In genomic region chr12:113124726-113125125, GRCm38 (mm10) we compare ENCODE assay signal across 21 mouse cellular contexts. TPM values are rescaled to one million over a fixed set of nuclear protein-coding genes. Genes with fewer than 3 reads are reported as not detected.
A peak's percentile ranks its signal among the peaks of the same experiment; 100 is the strongest.
DNase-seq lines count a peak whose midpoint lies in the region; ATAC-seq and TF ChIP-seq lines count a peak whose summit lies in the region.
"Had no signal": no experiment of that assay in that cellular context is flagged by ENCODE, and none has a peak within 500 bp of the region (broad histone marks: within the 10 kb centered on the region; RNA-seq: fewer than 3 reads in every experiment).

No protein-coding gene starts in this region.

- no peak overlapping the region for H3K9ac ChIP-seq in heart, postnatal 0 days (replicated peaks; ENCODE audit: low read depth, low read length)
- H3K9ac ChIP-seq in heart, adult 2 months (ENCODE audit: low read depth, low read length) = no peak overlapping the region
- H3K9ac ChIP-seq in stomach, embryonic 16.5 days (ENCODE audit: low read length) = no peak overlapping the region
- no peak overlapping the region for H3K9ac ChIP-seq in stomach, postnatal 0 days (ENCODE audit: low read length)
- H3K9ac ChIP-seq: limb, embryonic 13.5 days had no signal

- WGBS in heart, postnatal 0 days = 51% methylated on average over 6 of the region's 6 CpGs
- WGBS in heart, adult 2 months = 55% methylated on average over 6 of the region's 6 CpGs
- WGBS in stomach, embryonic 16.5 days = 80% methylated on average over 6 of the region's 6 CpGs
- WGBS in stomach, postnatal 0 days = 81% methylated on average over 6 of the region's 6 CpGs

- no peak for TF ChIP-seq CTCF in heart, postnatal 0 days (IDR thresholded peaks at IDR 0.05; ENCODE audit: low read depth)
- no peak for TF ChIP-seq CTCF in heart, adult 2 months (IDR thresholded peaks at IDR 0.05)
- TF ChIP-seq CTCF in stomach, postnatal 0 days (IDR thresholded peaks at IDR 0.05; ENCODE audit: low read depth) = no peak

- no peak for ATAC-seq in heart, postnatal 0 days (ENCODE audit: insufficient read depth, low read depth)
- 0 out of 2 replicates have a peak, but pooled peaks have one; percentile 37 for ATAC-seq in stomach, embryonic 16.5 days (ENCODE audit: insufficient read depth, low FRiP score)
- no peak for ATAC-seq in stomach, postnatal 0 days (ENCODE audit: low FRiP score, low TSS enrichment)
- ATAC-seq: forebrain, embryonic 14.5 days had no signal

- no peaks in the 10 kb centered on the region for H3K9me3 ChIP-seq in heart, postnatal 0 days (replicated peaks; ENCODE audit: control insufficient read depth, low read length)
- no peaks in the 10 kb centered on the region for H3K9me3 ChIP-seq in stomach, embryonic 16.5 days (replicated peaks; ENCODE audit: control insufficient read depth, low read length)
- no peaks in the 10 kb centered on the region for H3K9me3 ChIP-seq in stomach, postnatal 0 days (ENCODE audit: control insufficient read depth, low read length)
- H3K9me3 ChIP-seq: embryonic facial prominence, embryonic 10.5 days; limb, embryonic 13.5 days had no signal

- 0 out of 2 replicates have a peak overlapping the region, but pooled peaks have one; percentile 28 for H3K27ac ChIP-seq in heart, postnatal 0 days (ENCODE audit: low read depth)
- no peak overlapping the region for H3K27ac ChIP-seq in heart, adult 2 months
- no peak overlapping the region for H3K27ac ChIP-seq in stomach, embryonic 16.5 days (ENCODE audit: low read length)
- H3K27ac ChIP-seq in stomach, postnatal 0 days (replicated peaks) = no peak overlapping the region
- H3K27ac ChIP-seq: embryonic facial prominence, embryonic 10.5 days; limb, embryonic 13.5 days had no signal

- no peak overlapping the region for H3K4me3 ChIP-seq in heart, postnatal 0 days (ENCODE audit: low read depth, low read length)
- no peak overlapping the region for H3K4me3 ChIP-seq in heart, adult 2 months
- no peak overlapping the region for H3K4me3 ChIP-seq in stomach, embryonic 16.5 days (replicated peaks; ENCODE audit: low read length)
- H3K4me3 ChIP-seq in stomach, postnatal 0 days (ENCODE audit: low read depth, low read length) = no peak overlapping the region
- H3K4me3 ChIP-seq: embryonic facial prominence, embryonic 10.5 days; limb, embryonic 13.5 days had no signal

- intact Hi-C loops in gastrocnemius, postnatal 36 days (cut with DNase I) = no loop called here
- intact Hi-C loops in heart, adult 2 months (cut with DNase I) = no loop called here

- H3K4me2 ChIP-seq in heart, postnatal 0 days (ENCODE audit: low read depth, low read length) = no peak overlapping the region
- H3K4me2 ChIP-seq in stomach, embryonic 16.5 days (ENCODE audit: low read depth, low read length) = no peak overlapping the region
- H3K4me2 ChIP-seq in stomach, postnatal 0 days (replicated peaks; ENCODE audit: low read depth) = no peak overlapping the region
- H3K4me2 ChIP-seq: limb, embryonic 13.5 days had no signal

- no peak for TF ChIP-seq EP300 in heart, postnatal 0 days (IDR thresholded peaks at IDR 0.05; ENCODE audit: low read depth)
- no peak for TF ChIP-seq EP300 in heart, adult 2 months (IDR thresholded peaks at IDR 0.05; ENCODE audit: insufficient read depth, low read depth, low read length)
- TF ChIP-seq EP300 in stomach, postnatal 0 days (optimal IDR thresholded peaks at IDR 0.05) = no peak

- H3K27me3 ChIP-seq in heart, postnatal 0 days (ENCODE audit: control insufficient read depth, insufficient read depth, low read length) = no peaks in the 10 kb centered on the region
- H3K27me3 ChIP-seq in heart, adult 2 months (ENCODE audit: control insufficient read depth, insufficient read depth, low read length) = no peaks in the 10 kb centered on the region
- H3K27me3 ChIP-seq in stomach, embryonic 16.5 days (ENCODE audit: control insufficient read depth, insufficient read depth, low read length) = no peaks in the 10 kb centered on the region
- H3K27me3 ChIP-seq in stomach, postnatal 0 days (ENCODE audit: control insufficient read depth, insufficient read depth, low read length) = no peaks in the 10 kb centered on the region
- H3K27me3 ChIP-seq: limb, embryonic 13.5 days had no signal

- H3K79me2 ChIP-seq in heart, adult 2 months (replicated peaks; ENCODE audit: control insufficient read depth, insufficient read depth, low read length) = no peaks in the 10 kb centered on the region

- H3K4me1 ChIP-seq in heart, postnatal 0 days (ENCODE audit: control insufficient read depth, insufficient read depth) = peaks cover 6% of the 10 kb centered on the region; the same call in 1 of the 2 replicates
- no peaks in the 10 kb centered on the region; the same call in 1 of the 2 replicates for H3K4me1 ChIP-seq in heart, adult 2 months (ENCODE audit: control insufficient read depth, insufficient read depth, low read length)
- no peaks in the 10 kb centered on the region for H3K4me1 ChIP-seq in stomach, embryonic 16.5 days (ENCODE audit: control insufficient read depth, insufficient read depth, low read length)
- H3K4me1 ChIP-seq in stomach, postnatal 0 days (replicated peaks; ENCODE audit: control insufficient read depth, insufficient read depth) = no peaks in the 10 kb centered on the region
- H3K4me1 ChIP-seq: embryonic facial prominence, embryonic 10.5 days; limb, embryonic 13.5 days had no signal

- DNase-seq in gastrocnemius, postnatal 25 days = peak; percentile 65
- no peak for DNase-seq in gastrocnemius, postnatal 36 days
- DNase-seq in heart, postnatal 0 days (ENCODE audit: low spot score) = no peak
- DNase-seq in heart, adult 2 months = no peak
- DNase-seq in stomach, postnatal 0 days (ENCODE audit: low spot score) = no peak
- DNase-seq in kidney, postnatal 25 days = no peak
- DNase-seq: adrenal gland, adult 8-10 months; cerebellum, adult 11 months; cerebellum, postnatal 36 days; kidney, adult 9 months; kidney, postnatal 4 days; lung, postnatal 14 days; right cerebral cortex, adult 18-20 months; spleen, adult 18-20 months; thymus, postnatal 25 days had no signal

- peaks cover 97% of the 10 kb centered on the region for H3K36me3 ChIP-seq in heart, postnatal 0 days (replicated peaks; ENCODE audit: control insufficient read depth, insufficient read depth, low read length)
- H3K36me3 ChIP-seq in heart, adult 2 months (ENCODE audit: control insufficient read depth, insufficient read depth, low read length) = no peaks in the 10 kb centered on the region
- peaks cover 31% of the 10 kb centered on the region for H3K36me3 ChIP-seq in stomach, embryonic 16.5 days (ENCODE audit: control insufficient read depth, insufficient read depth, low read length)
- peaks cover 56% of the 10 kb centered on the region for H3K36me3 ChIP-seq in stomach, postnatal 0 days (ENCODE audit: control insufficient read depth, insufficient read depth, low read length)

- no peak for TF ChIP-seq POLR2A in heart, adult 2 months (IDR thresholded peaks at IDR 0.05; ENCODE audit: insufficient read depth, low read depth, low read length)

RNA-seq across cellular contexts. Expression of gene Crip2, which starts 15.3 kb away (rescaled TPM):
- 10 to 100 TPM; 39.5 to 52.5 TPM for total RNA-seq in gastrocnemius, postnatal 25 days (2021)
- 10 to 100 TPM; 30.9 to 39.3 TPM for total RNA-seq in gastrocnemius, postnatal 36 days (2021)
- 1,394 and 1,556 TPM in 2 replicates for total RNA-seq in heart, postnatal 0 days (2014; rRNA removed; ENCODE audit: low replicate concordance)
- polyA plus RNA-seq in heart, postnatal 0 days (2015; fragmentation: Nextera tagmentation; extraction: Ambion mirVana) = 2,321 and 2,395 TPM in 2 replicates
- 1,000 to 10,000 TPM; 1,390 to 1,660 TPM for total RNA-seq in heart, adult 2 months (2021)
- 3,159 and 3,188 TPM in 2 replicates for polyA plus RNA-seq in heart, adult 2 months (2012; rRNA removed)
- polyA plus RNA-seq in stomach, embryonic 16.5 days (2015; fragmentation: Nextera tagmentation; extraction: Ambion mirVana) = 140 and 142 TPM in 2 replicates
- 106 and 112 TPM in 2 replicates for polyA plus RNA-seq in stomach, postnatal 0 days (2015; fragmentation: Nextera tagmentation; extraction: Ambion mirVana)

RNA-seq across cellular contexts. Expression of gene Crip1, which starts 21.4 kb away (rescaled TPM):
- total RNA-seq in gastrocnemius, postnatal 25 days (2021) = 100 to 1,000 TPM in 1 of 2 experiments, 10 to 100 TPM in 1; 90.0 to 150 TPM
- total RNA-seq in gastrocnemius, postnatal 36 days (2021) = 10 to 100 TPM; 73.5 to 88.6 TPM
- total RNA-seq in heart, postnatal 0 days (2014; rRNA removed; ENCODE audit: low replicate concordance) = 286 and 487 TPM in 2 replicates
- 831 and 871 TPM in 2 replicates for polyA plus RNA-seq in heart, postnatal 0 days (2015; fragmentation: Nextera tagmentation; extraction: Ambion mirVana)
- total RNA-seq in heart, adult 2 months (2021) = 100 to 1,000 TPM; 194 to 200 TPM
- polyA plus RNA-seq in heart, adult 2 months (2012; rRNA removed) = 429 and 531 TPM in 2 replicates
- 350 and 360 TPM in 2 replicates for polyA plus RNA-seq in stomach, embryonic 16.5 days (2015; fragmentation: Nextera tagmentation; extraction: Ambion mirVana)
- 585 and 865 TPM in 2 replicates for polyA plus RNA-seq in stomach, postnatal 0 days (2015; fragmentation: Nextera tagmentation; extraction: Ambion mirVana)

RNA-seq across cellular contexts. Expression of gene Mta1, which starts 26.6 kb away (rescaled TPM):
- total RNA-seq in gastrocnemius, postnatal 25 days (2021) = 10 to 100 TPM; 29.3 to 34.4 TPM
- 10 to 100 TPM; 32.3 to 36.1 TPM for total RNA-seq in gastrocnemius, postnatal 36 days (2021)
- 26.3 and 32.0 TPM in 2 replicates for total RNA-seq in heart, postnatal 0 days (2014; rRNA removed; ENCODE audit: low replicate concordance)
- polyA plus RNA-seq in heart, postnatal 0 days (2015; fragmentation: Nextera tagmentation; extraction: Ambion mirVana) = 10.9 and 11.8 TPM in 2 replicates
- total RNA-seq in heart, adult 2 months (2021) = 10 to 100 TPM; 44.8 to 54.8 TPM
- polyA plus RNA-seq in heart, adult 2 months (2012; rRNA removed) = 35.4 and 42.4 TPM in 2 replicates
- polyA plus RNA-seq in stomach, embryonic 16.5 days (2015; fragmentation: Nextera tagmentation; extraction: Ambion mirVana) = 8.9 and 10.8 TPM in 2 replicates
- polyA plus RNA-seq in stomach, postnatal 0 days (2015; fragmentation: Nextera tagmentation; extraction: Ambion mirVana) = 4.9 and 5.3 TPM in 2 replicates

RNA-seq across cellular contexts. Expression of gene Tedc1, which starts 31.5 kb away (rescaled TPM):
- under 1 TPM; 0.46 to 0.54 TPM for total RNA-seq in gastrocnemius, postnatal 25 days (2021)
- under 1 TPM; 0.56 to 0.67 TPM for total RNA-seq in gastrocnemius, postnatal 36 days (2021)
- total RNA-seq in heart, postnatal 0 days (2014; rRNA removed; ENCODE audit: low replicate concordance) = 6.7 and 16.5 TPM in 2 replicates
- 4.5 and 4.9 TPM in 2 replicates for polyA plus RNA-seq in heart, postnatal 0 days (2015; fragmentation: Nextera tagmentation; extraction: Ambion mirVana)
- under 1 TPM; 0.34 to 0.52 TPM for total RNA-seq in heart, adult 2 months (2021)
- 0.45 and 0.67 TPM in 2 replicates for polyA plus RNA-seq in heart, adult 2 months (2012; rRNA removed)
- 24.0 and 24.3 TPM in 2 replicates for polyA plus RNA-seq in stomach, embryonic 16.5 days (2015; fragmentation: Nextera tagmentation; extraction: Ambion mirVana)
- 5.7 and 6.0 TPM in 2 replicates for polyA plus RNA-seq in stomach, postnatal 0 days (2015; fragmentation: Nextera tagmentation; extraction: Ambion mirVana)

RNA-seq across cellular contexts. Expression of gene Tex22, which starts 50.4 kb away (rescaled TPM):
- total RNA-seq in gastrocnemius, postnatal 25 days (2021) = not detected
- under 1 TPM; 0.22 to 0.31 TPM for total RNA-seq in gastrocnemius, postnatal 36 days (2021)
- total RNA-seq in heart, postnatal 0 days (2014; rRNA removed; ENCODE audit: low replicate concordance) = not detected in 2 replicates
- not detected in 2 replicates for polyA plus RNA-seq in heart, postnatal 0 days (2015; fragmentation: Nextera tagmentation; extraction: Ambion mirVana)
- under 1 TPM; 0.21 to 0.27 TPM for total RNA-seq in heart, adult 2 months (2021)
- 0.50 TPM in 1 of 2 replicates, not detected in the other for polyA plus RNA-seq in heart, adult 2 months (2012; rRNA removed)
- not detected in 2 replicates for polyA plus RNA-seq in stomach, embryonic 16.5 days (2015; fragmentation: Nextera tagmentation; extraction: Ambion mirVana)
- not detected in 2 replicates for polyA plus RNA-seq in stomach, postnatal 0 days (2015; fragmentation: Nextera tagmentation; extraction: Ambion mirVana)
- total RNA-seq: megakaryocyte-erythroid progenitor cell, adult 5-6 weeks had no signal
- polyA plus RNA-seq: embryonic facial prominence, embryonic 10.5 days; forebrain, embryonic 14.5 days; neural tube, embryonic 11.5 days had no signal

Comparison
In these comparisons a context has a peak if more than half of its experiments do, and no peak if none do; other contexts are left out.
1. RNA of gene Crip2, which starts 15.3 kb away (total RNA-seq): 1,390 to 1,660 TPM in heart, adult 2 months and 1,394 to 1,556 TPM in heart, postnatal 0 days; 39.5 to 52.5 TPM in gastrocnemius, postnatal 25 days and 30.9 to 39.3 TPM in gastrocnemius, postnatal 36 days; every median in the first group is over 10 times any median in the second.